Mouse (Mus musculus) megakaryocyte, embryonic 14.5 days (primary cell): ENCODE data around the gene Gm28043. TPM values are rescaled to one million over a fixed set of nuclear protein-coding genes. Genes with fewer than 3 reads are reported as not detected.

Source experiments
- H3K27me3 ChIP-seq: replicated peaks from 2 replicates; pipeline ENCODE3; 2012; ENCODE audit warnings: inconsistent platforms
- H3K36me3 ChIP-seq: replicated peaks from 2 replicates; pipeline ENCODE3; 2012; ENCODE audit warnings: low read length, inconsistent platforms, mixed read lengths
- H3K4me1 ChIP-seq: 2 replicates; pipeline ENCODE4 v1.6.1; 2012; ENCODE audit warnings: inconsistent platforms
- H3K4me3 ChIP-seq: replicated peaks from 2 replicates; pipeline ENCODE3; 2012; ENCODE audit warnings: moderate library complexity, mild to moderate bottlenecking, inconsistent platforms
- H3K9me3 ChIP-seq: 2 replicates; pipeline ENCODE4 v1.6.1; 2012; ENCODE audit warnings: inconsistent platforms
- FLI1 ChIP-seq: IDR thresholded peaks from 2 replicates; pipeline ENCODE4 v1.6.1; 2012; ENCODE audit warnings: low read length, inconsistent platforms, mixed read lengths
- GATA1 ChIP-seq: IDR thresholded peaks from 3 replicates; pipeline ENCODE4 v1.6.1; 2012; ENCODE audit warnings: mixed read lengths, low read length, inconsistent platforms, borderline replicate concordance
- polyA plus RNA-seq: library from polyadenylated mRNA; stranded (reverse); fragments of >175 nt; gene quantifications from 2 replicates; pipeline ENCODE4 v1.2.3, GENCODE M21; 2012; ENCODE audit warnings: low replicate concordance; ENCODE audit not compliant: insufficient read depth

The Gm28043 gene
- polyA plus RNA-seq, 1 experiment = not detected

DNA sequence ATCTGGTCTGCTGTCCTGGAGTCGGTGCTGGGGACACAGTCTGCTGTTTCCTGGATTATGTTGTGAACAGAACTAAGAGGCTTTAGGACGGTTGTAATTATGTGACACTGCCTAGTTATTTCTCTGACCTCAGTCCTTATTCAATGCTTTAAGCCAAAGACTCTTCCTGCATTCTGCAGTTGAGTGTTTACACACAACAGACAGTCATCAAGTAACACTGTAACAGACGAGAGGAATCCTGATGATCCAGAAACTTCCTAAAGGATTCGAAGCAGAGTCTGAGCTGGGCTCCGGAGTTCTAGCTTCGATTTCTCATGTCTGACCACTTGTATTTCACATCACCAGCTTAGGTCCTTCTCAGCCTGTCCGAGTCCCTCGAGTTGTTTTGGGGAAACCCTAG lies 63.9 kb downstream of the Gm28043 start:
- no peak for TF ChIP-seq FLI1
- TF ChIP-seq GATA1 = no peak
- Histone ChIP-seq H3K9me3 (no peaks in the 10 kb centered on the region), H3K27me3 (no peaks in the 10 kb centered on the region), H3K4me1 (peaks cover 13% of the 10 kb centered on the region), H3K36me3 (peaks cover 99% of the 10 kb centered on the region), H3K4me3 (no peak overlapping the region)

DNA sequence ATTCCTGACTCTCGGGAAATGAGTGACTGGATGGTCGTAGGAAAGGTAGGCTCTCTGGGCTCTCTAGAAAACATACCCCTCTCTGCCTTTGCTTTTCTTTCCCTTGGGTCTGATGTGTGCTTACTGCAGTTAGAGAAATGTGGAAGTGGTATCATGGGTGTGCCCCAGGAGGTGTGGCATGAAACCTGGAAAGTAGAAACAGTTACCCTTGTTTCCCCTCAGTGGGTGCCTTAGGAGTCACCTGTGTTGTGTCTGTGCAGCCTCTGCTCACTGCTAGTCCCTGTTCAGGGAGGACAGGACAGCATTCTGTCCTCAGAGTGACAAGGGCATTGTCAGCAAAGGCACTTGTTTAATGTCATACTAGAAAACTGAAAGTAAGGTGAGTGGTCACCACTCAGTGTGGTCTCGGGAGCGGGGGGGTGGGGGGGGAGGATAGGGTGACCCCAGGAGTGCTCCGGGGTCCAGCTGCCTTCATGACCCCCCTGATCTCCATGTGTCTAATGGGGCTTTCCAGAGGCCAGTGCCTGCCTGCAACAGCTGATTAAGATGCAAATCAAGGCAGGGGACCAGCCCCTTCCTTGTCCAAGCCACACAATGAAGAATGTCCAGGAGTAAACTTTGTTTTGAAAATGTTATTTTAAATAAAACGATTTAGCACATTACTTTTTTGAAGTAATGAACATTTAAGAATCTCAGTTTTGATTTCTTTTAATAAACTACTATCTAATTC lies 64.5 kb downstream of the Gm28043 start:
- Histone ChIP-seq H3K9me3 (no peaks in the 10 kb centered on the region), H3K27me3 (no peaks in the 10 kb centered on the region), H3K36me3 (peaks cover 99% of the 10 kb centered on the region), H3K4me3 (no peak overlapping the region), H3K4me1 (peaks cover 19% of the 10 kb centered on the region)
- TF ChIP-seq GATA1 (no peak), FLI1 (no peak)

DNA sequence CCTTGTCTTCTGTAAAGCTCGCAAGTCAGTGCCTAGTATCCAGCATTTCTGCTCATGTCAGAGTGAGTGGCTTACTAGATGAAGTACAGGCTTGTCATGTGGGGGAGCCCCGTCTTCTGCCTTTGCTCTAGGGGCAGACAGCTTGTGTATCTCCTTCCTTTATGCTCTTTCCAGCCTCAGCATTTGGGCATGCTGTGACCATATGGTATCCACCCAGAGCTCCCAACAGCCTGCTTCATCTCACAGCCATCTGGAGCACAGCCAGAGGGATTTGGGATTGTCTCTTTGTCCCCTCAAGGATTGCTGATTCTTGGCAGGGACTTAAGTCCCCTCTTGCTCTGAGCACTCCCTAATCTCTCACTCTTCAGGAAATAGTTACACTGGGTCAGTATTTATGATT lies 65.5 kb downstream of the Gm28043 start:
- Histone ChIP-seq H3K4me1 (peaks cover 28% of the 10 kb centered on the region), H3K36me3 (peaks cover 100% of the 10 kb centered on the region), H3K9me3 (no peaks in the 10 kb centered on the region), H3K4me3 (no peak overlapping the region), H3K27me3 (no peaks in the 10 kb centered on the region)
- no peak for TF ChIP-seq GATA1
- no peak for TF ChIP-seq FLI1

DNA sequence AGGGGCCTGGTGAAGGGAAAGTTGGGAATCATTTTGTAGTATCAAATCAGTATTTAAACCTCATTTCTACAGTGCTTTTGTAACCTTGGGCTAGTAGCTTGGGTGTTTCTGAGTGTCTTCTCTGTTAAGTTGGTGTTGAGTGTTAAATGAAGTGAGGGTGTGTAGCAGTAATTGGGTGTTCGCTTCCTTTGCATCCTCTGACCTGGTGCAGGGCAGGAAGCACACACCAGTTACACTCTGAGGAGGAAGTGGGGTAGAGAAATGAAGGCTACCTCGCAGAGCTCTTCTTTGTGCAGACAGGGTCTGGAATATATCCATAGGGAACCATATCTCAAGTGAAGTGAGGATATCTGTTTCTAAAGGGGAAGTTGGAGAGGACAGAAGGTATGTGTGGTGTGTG lies 66.2 kb downstream of the Gm28043 start:
- TF ChIP-seq GATA1 = no peak
- TF ChIP-seq FLI1 = no peak
- Histone ChIP-seq H3K36me3 (peaks cover 100% of the 10 kb centered on the region), H3K9me3 (no peaks in the 10 kb centered on the region), H3K27me3 (no peaks in the 10 kb centered on the region), H3K4me3 (no peak overlapping the region), H3K4me1 (peaks cover 36% of the 10 kb centered on the region)

DNA sequence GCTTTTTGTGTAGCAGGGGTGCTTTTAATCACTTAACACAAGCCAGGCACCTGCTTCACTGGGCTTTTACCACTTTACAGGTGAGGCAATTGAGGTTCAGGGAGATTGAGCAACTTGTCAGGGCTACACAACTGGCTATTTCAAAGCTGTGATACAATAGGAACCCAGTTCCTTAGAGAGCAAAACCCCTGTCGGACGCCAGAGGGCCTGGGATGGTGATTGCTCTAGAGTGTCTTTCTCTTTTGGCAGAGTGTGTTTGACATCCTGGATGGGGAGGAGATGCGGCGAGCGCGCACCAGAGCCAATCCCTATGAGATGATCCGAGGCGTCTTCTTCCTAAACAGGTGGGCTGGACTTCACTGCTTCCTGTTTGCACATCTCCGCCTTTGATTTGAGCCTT lies 67.0 kb downstream of the Gm28043 start:
- H3K27me3 ChIP-seq = no peaks in the 10 kb centered on the region
- peaks cover 43% of the 10 kb centered on the region for H3K4me1 ChIP-seq
- no peaks in the 10 kb centered on the region for H3K9me3 ChIP-seq
- TF ChIP-seq GATA1 (no peak), FLI1 (no peak)
- no peak overlapping the region for H3K4me3 ChIP-seq
- H3K36me3 ChIP-seq = peaks cover 100% of the 10 kb centered on the region

DNA sequence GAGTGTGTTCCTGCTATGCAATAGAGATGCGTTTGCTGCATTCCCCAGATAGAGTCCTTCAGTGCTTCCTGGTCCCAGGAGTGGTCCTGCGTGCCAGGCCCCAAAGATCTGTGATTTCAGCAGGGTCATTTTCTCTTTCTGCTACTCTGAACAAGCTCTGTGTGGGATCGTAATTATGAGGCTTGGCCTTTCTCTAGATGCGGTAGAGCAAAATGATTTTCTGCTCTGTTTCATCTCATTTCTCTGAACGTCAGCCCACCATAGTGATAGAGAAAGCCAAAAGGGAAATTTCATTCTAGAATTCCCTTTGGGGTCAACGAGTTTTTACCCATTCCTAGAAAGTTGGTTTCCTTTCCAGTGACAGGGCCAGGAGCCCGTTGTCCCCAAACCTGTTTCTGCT lies 67.6 kb downstream of the Gm28043 start:
- peaks cover 100% of the 10 kb centered on the region for H3K36me3 ChIP-seq
- no peaks in the 10 kb centered on the region for H3K27me3 ChIP-seq
- no peaks in the 10 kb centered on the region for H3K9me3 ChIP-seq
- TF ChIP-seq GATA1 = no peak
- H3K4me3 ChIP-seq = no peak overlapping the region
- peaks cover 48% of the 10 kb centered on the region for H3K4me1 ChIP-seq

DNA sequence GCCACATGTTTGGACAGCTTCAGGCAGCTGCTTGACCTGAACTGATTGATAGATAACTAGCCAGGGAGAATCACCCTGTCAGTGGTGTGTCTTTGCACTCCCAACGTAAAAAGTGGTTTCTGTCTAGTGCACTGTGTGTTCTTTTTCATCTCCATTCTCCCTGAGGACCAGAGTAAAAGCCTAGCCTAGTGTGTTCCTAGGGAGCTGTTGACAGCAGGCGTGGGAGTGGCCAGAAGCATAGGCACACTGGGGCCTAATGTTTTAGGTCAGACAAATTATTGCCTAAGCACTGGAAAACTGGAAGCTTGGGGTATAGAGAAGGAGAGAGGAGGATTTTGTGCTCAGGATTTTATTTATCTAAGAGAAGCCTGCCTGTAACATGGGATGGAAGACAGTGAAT lies 68.5 kb downstream of the Gm28043 start:
- peaks cover 56% of the 10 kb centered on the region for H3K4me1 ChIP-seq
- no peak overlapping the region for H3K4me3 ChIP-seq
- TF ChIP-seq GATA1 (no peak), FLI1 (no peak)
- no peaks in the 10 kb centered on the region for H3K9me3 ChIP-seq
- no peaks in the 10 kb centered on the region for H3K27me3 ChIP-seq
- H3K36me3 ChIP-seq = peaks cover 100% of the 10 kb centered on the region

DNA sequence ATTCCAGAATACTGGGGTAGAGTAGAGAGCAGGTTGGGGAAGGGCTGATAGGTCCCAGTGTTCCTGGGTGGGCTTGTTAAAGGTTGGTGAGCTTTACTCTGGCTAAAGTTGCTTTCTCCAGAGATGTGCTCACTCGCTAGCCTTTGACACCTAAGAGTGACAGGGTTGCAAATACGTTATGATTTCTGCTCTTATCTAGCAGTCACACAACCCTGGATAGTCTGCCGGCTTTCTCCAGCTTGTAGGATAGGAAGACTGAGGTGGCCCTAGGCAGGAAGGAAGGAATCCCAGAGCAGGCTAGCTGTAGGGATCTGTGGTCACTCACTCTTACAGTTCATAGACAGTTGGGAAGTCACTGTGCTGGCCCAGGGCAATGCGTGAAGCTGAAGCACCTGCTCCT lies 69.6 kb downstream of the Gm28043 start:
- H3K4me3 ChIP-seq = no peak overlapping the region
- no peaks in the 10 kb centered on the region for H3K27me3 ChIP-seq
- H3K36me3 ChIP-seq = peaks cover 96% of the 10 kb centered on the region
- TF ChIP-seq GATA1 = no peak
- TF ChIP-seq FLI1 = no peak
- peaks cover 62% of the 10 kb centered on the region for H3K4me1 ChIP-seq
- no peaks in the 10 kb centered on the region; the same call in 1 of the 2 replicates for H3K9me3 ChIP-seq

DNA sequence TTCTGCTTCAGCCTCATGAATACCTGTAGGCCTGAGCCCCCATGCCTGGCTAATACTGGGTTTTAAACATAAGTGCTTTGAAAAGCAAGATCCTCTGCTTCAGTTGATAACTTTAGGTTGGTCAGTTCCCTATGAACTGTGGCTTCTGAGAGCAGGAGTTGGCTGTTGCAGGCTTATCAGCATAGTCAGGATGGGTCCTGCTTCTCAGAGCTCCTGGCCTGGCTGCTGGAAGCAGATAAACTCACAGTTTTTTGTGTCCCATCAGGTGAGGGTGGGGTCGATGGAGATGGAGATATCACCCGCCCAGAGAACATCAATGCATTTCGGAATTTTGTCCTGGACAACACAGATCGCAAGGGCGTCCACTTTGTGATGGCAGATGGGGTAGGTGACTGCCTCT lies 72.1 kb downstream of the Gm28043 start:
- Histone ChIP-seq H3K36me3 (peaks cover 96% of the 10 kb centered on the region), H3K4me3 (no peak overlapping the region), H3K4me1 (peaks cover 61% of the 10 kb centered on the region), H3K27me3 (no peaks in the 10 kb centered on the region), H3K9me3 (no peaks in the 10 kb centered on the region; the same call in 1 of the 2 replicates)
- TF ChIP-seq GATA1 = no peak
- no peak for TF ChIP-seq FLI1

DNA sequence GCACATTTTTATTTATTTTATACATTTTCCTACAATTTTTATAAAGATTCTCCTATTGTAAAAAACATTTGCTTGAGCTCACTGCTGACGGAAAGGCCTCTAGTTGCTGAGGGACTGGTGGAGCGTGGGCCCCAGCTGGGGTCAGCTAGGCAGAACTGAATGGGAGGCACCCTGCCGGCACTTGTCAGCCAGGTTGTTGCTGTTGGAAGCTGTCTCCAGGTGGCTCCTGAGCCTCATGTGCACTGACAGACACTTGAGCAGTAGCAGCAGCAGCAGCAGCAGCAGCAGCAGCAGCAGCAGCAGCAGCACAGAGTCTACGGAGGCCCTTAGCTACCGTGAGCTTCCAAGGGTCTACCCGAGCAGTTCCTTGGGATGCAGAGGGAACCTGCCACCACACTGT lies 72.7 kb downstream of the Gm28043 start:
- H3K36me3 ChIP-seq = peaks cover 93% of the 10 kb centered on the region
- no peak overlapping the region for H3K4me3 ChIP-seq
- no peaks in the 10 kb centered on the region for H3K27me3 ChIP-seq
- TF ChIP-seq FLI1 (no peak), GATA1 (no peak)
- peaks cover 61% of the 10 kb centered on the region for H3K4me1 ChIP-seq
- no peaks in the 10 kb centered on the region; the same call in 1 of the 2 replicates for H3K9me3 ChIP-seq

DNA sequence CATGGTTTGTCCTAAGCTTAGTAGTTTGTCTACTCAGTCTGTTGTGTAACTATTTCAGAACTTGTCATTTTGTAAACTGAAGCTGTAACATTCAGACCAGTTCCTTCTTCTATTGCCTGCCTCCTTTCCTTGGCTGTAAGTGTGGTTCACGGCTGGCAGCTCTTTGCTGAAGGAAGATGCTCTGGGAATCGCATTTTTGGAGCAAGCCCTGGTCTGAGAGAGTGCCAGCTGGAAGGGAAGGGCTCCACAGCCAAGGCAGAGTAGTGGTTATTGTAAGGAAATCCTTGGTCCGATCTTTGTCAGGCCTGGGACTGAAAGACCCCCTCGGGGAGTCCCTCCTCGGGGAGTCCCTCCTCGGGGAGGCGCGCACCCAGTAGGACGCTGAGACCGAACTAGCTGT lies 73.9 kb downstream of the Gm28043 start:
- H3K4me1 ChIP-seq = peaks cover 70% of the 10 kb centered on the region
- no peak overlapping the region for H3K4me3 ChIP-seq
- no peaks in the 10 kb centered on the region; the same call in 1 of the 2 replicates for H3K9me3 ChIP-seq
- TF ChIP-seq FLI1 = no peak
- no peak for TF ChIP-seq GATA1
- H3K36me3 ChIP-seq = peaks cover 93% of the 10 kb centered on the region
- H3K27me3 ChIP-seq = no peaks in the 10 kb centered on the region
